Mouse (Mus musculus) stomach, embryonic 14.5 days (tissue): ENCODE measurements at regions not wholly inside any gene's neighbourhood (a gene's known extent, or its start where the extent isn't known, plus 50 kb on each side); places are given as distances from the start of the nearest gene placed in this dataset.

Source experiments
- ATAC-seq: fragments of 200-750 bp; cut with Nextera tagmentation; 2 replicates; pipeline ENCODE4 v1.8.0; 2017; ENCODE audit warnings: low read depth, moderate TSS enrichment; ENCODE audit not compliant: insufficient number of reproducible peaks, insufficient read depth, low FRiP score
- H3K27ac ChIP-seq: fragments of 300-500 bp; sonication (generic); 2 replicates; pipeline ENCODE4 v1.5.1; 2014; ENCODE audit warnings: mild to moderate bottlenecking, low read length, moderate library complexity, mixed read lengths
- H3K27me3 ChIP-seq: fragments of 300-500 bp; sonication (generic); 2 replicates; pipeline ENCODE4 v1.6.1; 2014; ENCODE audit warnings: low read length, control low read depth, mixed read lengths; ENCODE audit not compliant: control insufficient read depth, insufficient read depth
- H3K36me3 ChIP-seq: fragments of 300-500 bp; sonication (generic); 2 replicates; pipeline ENCODE4 v1.6.1; 2014; ENCODE audit warnings: mild to moderate bottlenecking, control low read depth, low read length, moderate library complexity, mixed read lengths; ENCODE audit not compliant: control insufficient read depth, insufficient read depth
- H3K4me1 ChIP-seq: fragments of 300-500 bp; sonication (generic); 2 replicates; pipeline ENCODE4 v1.6.1; 2014; ENCODE audit warnings: low read length, control low read depth, mixed read lengths; ENCODE audit not compliant: control insufficient read depth, insufficient read depth
- H3K4me2 ChIP-seq: fragments of 300-500 bp; sonication (generic); replicated peaks from 2 replicates; pipeline ENCODE4 v1.6.1; 2014; ENCODE audit warnings: low read depth, low read length, control low read depth
- H3K4me3 ChIP-seq: fragments of 300-500 bp; sonication (generic); 2 replicates; pipeline ENCODE4 v1.5.1; 2014; ENCODE audit warnings: low read depth, low read length, control low read depth
- H3K9ac ChIP-seq: fragments of 300-500 bp; sonication (generic); replicated peaks from 2 replicates; pipeline ENCODE4 v1.6.1; 2014; ENCODE audit warnings: low read depth, mild to moderate bottlenecking, control low read depth, low read length, moderate library complexity, mixed read lengths
- H3K9me3 ChIP-seq: fragments of 300-500 bp; sonication (generic); 2 replicates; pipeline ENCODE4 v1.6.1; 2016; ENCODE audit warnings: low read depth, low read length, control low read depth; ENCODE audit not compliant: control insufficient read depth
- WGBS: fragments of 180-500 bp; shearing (Covaris S2); extraction: QIAGEN DNeasy Blood & Tissue Kit; methylation state at CpG from one replicate; pipeline ENCODE4 v1.1.7; 2014; 5-methylcytosine and 5-hydroxymethylcytosine counted together

DNA sequence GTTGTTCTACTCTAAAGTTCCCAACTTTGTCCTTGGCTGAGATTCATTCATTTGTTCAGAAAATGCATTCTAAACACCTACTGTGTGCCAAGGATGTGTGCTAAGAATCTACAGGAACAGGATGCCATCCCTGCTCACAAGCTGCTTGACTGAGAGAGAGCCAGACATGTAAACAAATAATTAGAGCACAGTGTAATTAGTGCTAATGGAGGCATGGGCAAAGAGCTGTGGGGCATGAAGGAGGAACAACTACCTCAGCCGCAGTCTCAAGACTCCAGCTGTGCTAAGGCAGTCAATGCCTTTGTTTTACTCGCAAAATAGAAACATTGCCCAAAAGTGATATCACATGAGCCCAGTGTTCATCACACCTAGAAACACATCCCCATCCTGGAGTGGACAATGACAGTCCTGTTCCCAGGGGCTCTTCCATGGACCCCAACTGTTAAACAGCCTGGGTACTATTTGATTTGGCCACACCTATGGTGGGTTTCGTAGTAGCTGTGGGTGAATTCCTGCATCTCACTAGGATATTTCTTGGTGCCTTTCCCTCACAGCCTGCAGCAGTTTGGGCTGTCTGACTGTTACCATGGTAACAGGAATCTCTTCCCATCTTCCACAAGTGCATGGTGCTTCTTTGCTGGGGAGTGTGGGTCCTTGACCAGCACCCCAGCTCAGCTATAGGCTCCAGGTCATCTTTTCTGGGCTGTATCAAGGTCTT, 125.9 kb upstream of the 1700012A03Rik start:
- H3K27ac ChIP-seq: no peak overlapping the region
- no peaks in the 10 kb centered on the region for H3K9me3 ChIP-seq
- no peak overlapping the region for H3K4me2 ChIP-seq
- H3K4me3 ChIP-seq: no peak overlapping the region
- no peak for ATAC-seq
- no peak overlapping the region for H3K9ac ChIP-seq
- no peaks in the 10 kb centered on the region for H3K27me3 ChIP-seq
- H3K4me1 ChIP-seq: no peaks in the 10 kb centered on the region
- 78% methylated on average over 3 of the region's 3 CpGs for WGBS
- H3K36me3 ChIP-seq: no peaks in the 10 kb centered on the region

DNA sequence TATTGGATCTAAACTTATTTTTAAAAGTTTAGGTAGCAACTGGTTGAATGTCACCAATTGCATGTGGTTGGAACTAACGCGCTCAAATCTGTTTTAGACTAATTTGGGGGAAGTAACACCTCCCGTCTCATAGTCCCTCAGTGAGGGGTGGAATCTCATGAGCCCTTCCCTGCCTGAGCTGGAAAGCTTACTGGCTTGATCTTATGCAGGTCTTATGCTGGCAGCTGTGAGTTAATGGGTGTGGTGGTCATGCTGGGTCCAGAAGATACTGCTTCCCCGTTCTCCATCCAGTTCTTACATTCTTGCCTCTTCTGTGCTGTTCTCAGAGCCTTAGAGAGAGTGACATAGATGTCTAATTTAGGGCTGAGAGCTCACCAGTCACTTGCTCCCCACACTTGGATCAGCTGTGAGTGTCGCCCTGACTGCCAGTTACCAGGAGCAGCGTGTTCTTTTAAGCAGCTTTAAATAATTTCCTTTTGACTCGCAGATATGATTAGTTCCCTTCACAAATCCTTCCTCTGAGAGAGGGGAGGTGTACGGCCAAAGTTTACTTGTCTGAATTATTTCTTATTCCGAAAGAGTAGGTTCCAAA, 128.4 kb upstream of the 1700012A03Rik start:
- no peak overlapping the region for H3K4me3 ChIP-seq
- no peaks in the 10 kb centered on the region for H3K27me3 ChIP-seq
- H3K9me3 ChIP-seq: no peaks in the 10 kb centered on the region
- ATAC-seq: no peak
- no peak overlapping the region for H3K9ac ChIP-seq
- no peaks in the 10 kb centered on the region for H3K36me3 ChIP-seq
- no peak overlapping the region for H3K27ac ChIP-seq
- no peak overlapping the region for H3K4me2 ChIP-seq
- 80% methylated on average over 9 of the region's 9 CpGs for WGBS
- no peaks in the 10 kb centered on the region for H3K4me1 ChIP-seq

GRCm38 (mm10) chr6:31917411-31918131, 132.5 kb upstream of the 1700012A03Rik start:
- WGBS: 73% methylated on average over 13 of the region's 13 CpGs
- Histone ChIP-seq H3K27ac (no peak overlapping the region), H3K4me3 (no peak overlapping the region), H3K27me3 (no peaks in the 10 kb centered on the region), H3K4me1 (no peaks in the 10 kb centered on the region), H3K4me2 (no peak overlapping the region), H3K9me3 (no peaks in the 10 kb centered on the region), H3K9ac (no peak overlapping the region), H3K36me3 (no peaks in the 10 kb centered on the region)
- no peak for ATAC-seq

GRCm38 (mm10) chr6:31901791-31902190, 148.3 kb upstream of the 1700012A03Rik start:
- no peaks in the 10 kb centered on the region for H3K9me3 ChIP-seq
- WGBS: 65% methylated on average over 2 of the region's 2 CpGs

GRCm38 (mm10) chr6:31899055-31899454, 151.0 kb upstream of the 1700012A03Rik start:
- 79% methylated on average over 3 of the region's 3 CpGs for WGBS
- no peaks in the 10 kb centered on the region for H3K27me3 ChIP-seq

More at GRCm38 (mm10) chr6:31901791-31902190, 148.3 kb upstream of the 1700012A03Rik start:
- Histone ChIP-seq H3K9ac (no peak overlapping the region), H3K27me3 (no peaks in the 10 kb centered on the region), H3K4me2 (no peak overlapping the region), H3K27ac (no peak overlapping the region), H3K4me1 (no peaks in the 10 kb centered on the region), H3K36me3 (no peaks in the 10 kb centered on the region), H3K4me3 (no peak overlapping the region)
- no peak for ATAC-seq

GRCm38 (mm10) chr6:31898609-31899008, 151.4 kb upstream of the 1700012A03Rik start:
- no peak overlapping the region for H3K9ac ChIP-seq
- ATAC-seq: no peak
- no peaks in the 10 kb centered on the region for H3K4me1 ChIP-seq
- H3K4me3 ChIP-seq: no peak overlapping the region
- H3K27me3 ChIP-seq: no peaks in the 10 kb centered on the region
- H3K36me3 ChIP-seq: no peaks in the 10 kb centered on the region
- WGBS: 44% methylated on average over 4 of the region's 4 CpGs
- no peaks in the 10 kb centered on the region for H3K9me3 ChIP-seq
- H3K27ac ChIP-seq: no peak overlapping the region
- H3K4me2 ChIP-seq: no peak overlapping the region

More at GRCm38 (mm10) chr6:31899055-31899454, 151.0 kb upstream of the 1700012A03Rik start:
- Histone ChIP-seq H3K4me1 (no peaks in the 10 kb centered on the region), H3K4me2 (no peak overlapping the region), H3K9ac (no peak overlapping the region), H3K4me3 (no peak overlapping the region), H3K27ac (no peak overlapping the region), H3K9me3 (no peaks in the 10 kb centered on the region), H3K36me3 (no peaks in the 10 kb centered on the region)
- ATAC-seq: no peak

DNA sequence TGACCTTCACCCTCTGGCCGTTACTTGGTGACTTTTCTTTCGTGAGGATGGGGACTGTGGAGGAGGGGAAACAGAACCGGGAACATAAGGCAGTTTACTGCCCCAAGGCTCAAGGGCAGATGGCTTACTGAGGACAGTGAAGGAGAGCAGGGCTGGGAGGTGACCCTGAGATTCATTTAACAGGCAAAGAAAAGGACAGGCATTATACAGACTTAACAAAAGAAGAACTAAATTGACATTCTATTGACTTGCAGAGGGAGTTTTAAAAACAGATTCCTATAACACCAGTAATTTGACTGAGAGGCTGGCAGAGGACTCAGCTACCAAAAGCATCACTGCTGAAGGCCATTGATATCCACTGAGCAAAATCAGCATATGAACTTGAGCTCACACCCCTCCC, 153.0 kb upstream of the 1700012A03Rik start:
- Histone ChIP-seq H3K27ac (no peak overlapping the region), H3K9ac (no peak overlapping the region), H3K36me3 (no peaks in the 10 kb centered on the region), H3K27me3 (no peaks in the 10 kb centered on the region), H3K4me2 (no peak overlapping the region), H3K4me1 (no peaks in the 10 kb centered on the region), H3K9me3 (no peaks in the 10 kb centered on the region), H3K4me3 (no peak overlapping the region)
- 82% methylated on average over 3 of the region's 3 CpGs for WGBS
- ATAC-seq: no peak

DNA sequence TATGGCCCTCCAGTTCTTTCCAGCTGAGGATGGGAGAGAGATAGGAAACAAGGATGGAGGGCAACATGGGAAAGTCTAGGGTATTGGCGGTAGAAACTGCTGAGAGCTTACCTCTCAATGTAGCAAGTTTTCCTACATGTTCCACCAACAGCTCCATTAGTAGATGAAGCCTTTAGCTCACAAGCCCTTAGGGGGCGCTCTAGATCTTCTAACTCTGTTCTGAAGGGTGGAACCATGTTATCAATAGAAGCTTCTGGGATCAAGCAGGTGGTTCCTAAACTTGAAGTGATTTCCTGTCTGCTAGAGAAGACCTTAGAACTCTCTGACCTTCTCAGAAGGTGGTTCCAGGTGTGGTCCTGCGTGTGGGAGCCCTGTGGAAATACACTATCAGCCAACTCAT, 154.2 kb upstream of the 1700012A03Rik start:
- H3K9ac ChIP-seq: no peak overlapping the region
- H3K27ac ChIP-seq: no peak overlapping the region
- no peaks in the 10 kb centered on the region for H3K36me3 ChIP-seq
- 63% methylated on average over 3 of the region's 3 CpGs for WGBS
- H3K4me3 ChIP-seq: no peak overlapping the region
- no peaks in the 10 kb centered on the region for H3K9me3 ChIP-seq
- ATAC-seq: no peak
- H3K4me2 ChIP-seq: no peak overlapping the region
- no peaks in the 10 kb centered on the region for H3K27me3 ChIP-seq
- H3K4me1 ChIP-seq: no peaks in the 10 kb centered on the region
